Mouse (Mus musculus): ENCODE measurements around the gene Magi2. TPM values are rescaled to one million over a fixed set of nuclear protein-coding genes. Genes with fewer than 3 reads are reported as not detected.
A peak's percentile ranks its signal among the peaks of the same experiment; 100 is the strongest.

The Magi2 gene
- polyA plus RNA-seq, 1 experiment from 2014 or later = 3.8 TPM

DNA sequence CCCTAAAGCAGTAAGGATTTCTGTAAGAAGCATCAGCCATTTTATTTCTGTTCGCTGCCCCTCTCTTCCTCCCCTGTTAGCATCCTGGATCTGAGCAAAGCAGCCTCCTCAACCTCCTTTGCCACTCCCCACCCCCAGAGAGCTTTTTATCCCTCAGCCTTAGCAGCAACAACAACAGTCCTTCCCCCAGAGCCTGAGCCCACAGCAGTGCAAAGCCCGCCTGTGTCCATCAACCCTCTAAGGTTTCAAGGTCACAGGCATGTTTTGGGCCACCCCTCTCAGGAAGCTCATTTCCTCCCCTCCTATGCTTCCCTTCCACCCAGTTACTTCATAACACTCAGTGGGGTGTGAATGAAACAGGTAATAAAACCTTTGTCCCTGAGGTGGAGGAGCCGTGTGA, 1309.7 kb downstream of the Magi2 start:
- Histone ChIP-seq H3K36me3 (ENCODE audit: control insufficient read depth, insufficient read depth, low read length) (no peaks in the 10 kb centered on the region), H3K4me2 (ENCODE audit: low read depth, low read length) (no peak overlapping the region), H3K9ac (ENCODE audit: low read depth, low read length) (no peak overlapping the region), H3K27ac (replicated peaks; ENCODE audit: low read depth, low read length) (no peak overlapping the region), H3K27me3 (replicated peaks; ENCODE audit: control insufficient read depth, insufficient read depth, low read length) (no peaks in the 10 kb centered on the region), H3K4me3 (ENCODE audit: low read depth, low read length) (no peak overlapping the region), H3K4me1 (ENCODE audit: control insufficient read depth, insufficient read depth, low read length) (no peaks in the 10 kb centered on the region), H3K9me3 (ENCODE audit: control insufficient read depth, low read length) (no peaks in the 10 kb centered on the region)
- no peak for DNase-seq (ENCODE audit: low spot score)
- no peak for ATAC-seq (ENCODE audit: low read depth)
- 56% methylated on average over 3 of the region's 3 CpGs for WGBS

DNA sequence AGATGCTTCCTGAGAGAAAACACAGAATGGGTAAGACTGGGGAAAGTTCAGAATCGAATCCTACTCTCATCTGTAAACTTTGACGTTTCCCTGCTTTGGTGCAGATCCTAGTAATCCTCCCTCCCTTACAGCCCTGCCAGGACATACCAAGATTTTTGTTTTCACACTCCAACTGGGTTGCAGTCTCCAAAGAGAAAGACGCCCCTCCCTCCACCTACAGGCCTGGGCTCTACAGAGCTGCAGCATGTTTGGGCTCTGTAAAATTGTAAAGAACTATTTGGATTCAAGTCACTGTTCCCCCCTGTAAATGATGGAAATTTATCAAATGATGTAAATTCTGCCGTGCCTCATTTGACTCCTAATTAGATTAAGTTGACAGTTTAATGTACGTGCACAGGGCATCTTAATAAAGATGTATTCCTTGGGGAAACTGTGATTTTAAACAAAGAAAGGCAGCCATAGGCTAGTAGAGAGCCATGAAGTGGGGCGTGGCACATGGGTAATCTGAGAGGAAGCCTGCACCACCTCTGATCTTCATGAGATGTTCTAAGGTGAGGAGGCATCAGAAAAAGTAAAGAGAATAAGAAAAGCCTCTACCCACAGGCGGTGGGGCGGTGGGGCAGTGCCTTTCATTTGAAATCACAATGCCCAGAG, 1310.7 kb downstream of the Magi2 start:
- no peak for DNase-seq (ENCODE audit: low spot score)
- H3K4me3 ChIP-seq (ENCODE audit: low read depth, low read length) = no peak overlapping the region
- no peaks in the 10 kb centered on the region for H3K27me3 ChIP-seq (replicated peaks; ENCODE audit: control insufficient read depth, insufficient read depth, low read length)
- no peaks in the 10 kb centered on the region for H3K4me1 ChIP-seq (ENCODE audit: control insufficient read depth, insufficient read depth, low read length)
- H3K9ac ChIP-seq (ENCODE audit: low read depth, low read length) = no peak overlapping the region
- no peak overlapping the region for H3K27ac ChIP-seq (replicated peaks; ENCODE audit: low read depth, low read length)
- ATAC-seq (ENCODE audit: low read depth) = no peak
- WGBS = 68% methylated on average over 8 of the region's 8 CpGs
- H3K36me3 ChIP-seq (ENCODE audit: control insufficient read depth, insufficient read depth, low read length) = no peaks in the 10 kb centered on the region
- no peaks in the 10 kb centered on the region for H3K9me3 ChIP-seq (ENCODE audit: control insufficient read depth, low read length)
- H3K4me2 ChIP-seq (ENCODE audit: low read depth, low read length) = no peak overlapping the region

DNA sequence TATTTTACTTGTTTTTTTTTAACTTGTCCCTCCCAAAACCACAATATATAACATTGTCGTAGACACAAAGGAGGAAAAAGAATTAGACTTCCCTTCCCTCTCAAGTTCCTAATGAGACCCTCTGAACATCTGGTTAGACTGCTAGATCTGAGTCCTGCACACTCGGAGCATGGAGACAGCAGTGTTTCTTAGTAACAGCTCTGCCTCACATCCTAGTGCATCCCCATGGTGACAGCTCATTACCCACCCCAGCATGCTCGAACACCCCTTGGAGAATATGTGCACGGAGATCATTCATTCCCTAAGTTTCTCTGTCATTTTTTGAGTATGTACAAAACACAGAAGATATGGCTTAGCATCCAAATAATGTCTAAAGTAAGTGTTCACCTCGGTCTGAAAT, 1317.5 kb downstream of the Magi2 start:
- H3K9ac ChIP-seq (ENCODE audit: low read depth, low read length) = no peak overlapping the region
- H3K9me3 ChIP-seq (ENCODE audit: control insufficient read depth, low read length) = no peaks in the 10 kb centered on the region
- 47% methylated on average over 5 of the region's 5 CpGs for WGBS
- no peak for DNase-seq (ENCODE audit: low spot score)
- H3K27me3 ChIP-seq (replicated peaks; ENCODE audit: control insufficient read depth, insufficient read depth, low read length) = no peaks in the 10 kb centered on the region
- ATAC-seq (ENCODE audit: low read depth) = peak; percentile 71; the same call in 1 of the 2 replicates
- H3K36me3 ChIP-seq (ENCODE audit: control insufficient read depth, insufficient read depth, low read length) = no peaks in the 10 kb centered on the region
- H3K4me3 ChIP-seq (ENCODE audit: low read depth, low read length) = no peak overlapping the region
- no peak overlapping the region for H3K27ac ChIP-seq (replicated peaks; ENCODE audit: low read depth, low read length)
- no peaks in the 10 kb centered on the region for H3K4me1 ChIP-seq (ENCODE audit: control insufficient read depth, insufficient read depth, low read length)
- no peak overlapping the region for H3K4me2 ChIP-seq (ENCODE audit: low read depth, low read length)

DNA sequence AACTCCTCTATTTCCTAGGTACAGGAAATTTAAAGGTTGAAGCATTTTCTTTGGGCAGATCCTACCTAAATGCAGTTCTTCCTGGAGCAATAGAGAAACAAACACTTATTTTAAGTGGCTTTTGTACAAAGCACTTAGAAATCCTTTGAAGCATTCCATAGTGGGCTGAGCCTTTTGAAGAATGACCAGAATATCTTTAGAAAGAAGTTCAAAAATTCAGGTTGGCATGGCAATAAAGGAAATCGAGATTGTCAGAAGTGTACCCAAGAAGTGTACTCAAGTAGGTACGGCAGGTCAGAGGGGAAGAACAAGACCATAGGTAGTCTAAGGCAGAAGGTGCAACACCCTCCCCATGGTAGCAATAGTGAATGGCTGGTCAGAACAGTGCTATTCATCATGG, 1332.5 kb downstream of the Magi2 start:
- no peak overlapping the region for H3K9ac ChIP-seq (ENCODE audit: low read depth, low read length)
- H3K4me3 ChIP-seq (ENCODE audit: low read depth, low read length) = no peak overlapping the region
- H3K4me1 ChIP-seq (ENCODE audit: control insufficient read depth, insufficient read depth, low read length) = no peaks in the 10 kb centered on the region
- ATAC-seq (ENCODE audit: low read depth) (no peak), DNase-seq (ENCODE audit: low spot score) (no peak)
- no peaks in the 10 kb centered on the region for H3K36me3 ChIP-seq (ENCODE audit: control insufficient read depth, insufficient read depth, low read length)
- no peaks in the 10 kb centered on the region for H3K9me3 ChIP-seq (ENCODE audit: control insufficient read depth, low read length)
- WGBS = 81% methylated on average over 2 of the region's 2 CpGs
- no peak overlapping the region for H3K4me2 ChIP-seq (ENCODE audit: low read depth, low read length)
- no peaks in the 10 kb centered on the region for H3K27me3 ChIP-seq (replicated peaks; ENCODE audit: control insufficient read depth, insufficient read depth, low read length)
- H3K27ac ChIP-seq (replicated peaks; ENCODE audit: low read depth, low read length) = no peak overlapping the region

DNA sequence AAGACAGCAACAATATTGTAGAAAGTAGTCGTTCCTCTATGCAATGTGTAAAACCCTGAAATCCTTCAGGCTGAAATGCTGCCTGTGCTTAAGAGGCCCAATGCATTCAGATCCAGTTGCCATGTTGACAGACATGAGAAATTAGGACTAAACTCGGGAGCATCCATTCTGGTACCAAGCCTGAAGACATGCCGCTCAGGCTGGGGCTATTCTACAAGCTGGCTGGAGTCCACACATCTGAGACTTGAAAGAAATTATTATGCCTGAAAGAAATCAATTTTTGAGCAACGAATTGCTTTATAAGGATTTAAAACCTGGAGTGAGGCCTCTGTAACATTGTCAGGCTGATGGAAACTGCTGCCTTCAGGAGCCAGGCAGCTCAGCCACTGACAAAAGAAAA, 1333.0 kb downstream of the Magi2 start:
- Histone ChIP-seq H3K36me3 (ENCODE audit: control insufficient read depth, insufficient read depth, low read length) (no peaks in the 10 kb centered on the region), H3K27ac (replicated peaks; ENCODE audit: low read depth, low read length) (no peak overlapping the region), H3K9ac (ENCODE audit: low read depth, low read length) (no peak overlapping the region), H3K4me2 (ENCODE audit: low read depth, low read length) (no peak overlapping the region), H3K27me3 (replicated peaks; ENCODE audit: control insufficient read depth, insufficient read depth, low read length) (no peaks in the 10 kb centered on the region), H3K4me1 (ENCODE audit: control insufficient read depth, insufficient read depth, low read length) (no peaks in the 10 kb centered on the region), H3K4me3 (ENCODE audit: low read depth, low read length) (no peak overlapping the region), H3K9me3 (ENCODE audit: control insufficient read depth, low read length) (no peaks in the 10 kb centered on the region)
- ATAC-seq (ENCODE audit: low read depth) (no peak), DNase-seq (ENCODE audit: low spot score) (no peak)
- 66% methylated on average over 4 of the region's 4 CpGs for WGBS

DNA sequence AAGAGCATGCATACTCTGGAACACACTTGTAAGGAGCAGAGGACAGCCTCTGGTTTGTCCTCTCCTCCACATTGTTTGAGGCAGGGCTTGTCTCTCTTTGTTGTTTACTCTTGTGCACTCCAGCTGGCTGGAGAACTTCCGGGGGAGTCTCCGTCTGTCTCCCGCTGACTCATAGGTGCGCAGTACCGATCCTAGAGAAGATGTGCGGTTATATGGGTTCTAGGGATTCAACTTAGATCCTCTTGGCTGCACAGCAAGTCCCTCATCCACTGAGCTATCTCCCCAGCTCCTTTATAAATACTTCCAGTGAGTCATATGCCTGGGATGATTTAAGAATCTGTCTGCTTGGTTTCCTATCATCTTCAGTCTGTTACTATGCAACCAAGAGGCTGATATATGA, 1341.6 kb downstream of the Magi2 start:
- Histone ChIP-seq H3K4me2 (ENCODE audit: low read depth, low read length) (no peak overlapping the region), H3K36me3 (ENCODE audit: control insufficient read depth, insufficient read depth, low read length) (no peaks in the 10 kb centered on the region), H3K4me1 (ENCODE audit: control insufficient read depth, insufficient read depth, low read length) (no peaks in the 10 kb centered on the region), H3K4me3 (ENCODE audit: low read depth, low read length) (no peak overlapping the region), H3K27ac (replicated peaks; ENCODE audit: low read depth, low read length) (no peak overlapping the region), H3K9ac (ENCODE audit: low read depth, low read length) (no peak overlapping the region), H3K27me3 (replicated peaks; ENCODE audit: control insufficient read depth, insufficient read depth, low read length) (no peaks in the 10 kb centered on the region), H3K9me3 (ENCODE audit: control insufficient read depth, low read length) (no peaks in the 10 kb centered on the region)
- ATAC-seq (ENCODE audit: low read depth) (no peak), DNase-seq (ENCODE audit: low spot score) (no peak)
- 91% methylated on average over 6 of the region's 6 CpGs for WGBS

DNA sequence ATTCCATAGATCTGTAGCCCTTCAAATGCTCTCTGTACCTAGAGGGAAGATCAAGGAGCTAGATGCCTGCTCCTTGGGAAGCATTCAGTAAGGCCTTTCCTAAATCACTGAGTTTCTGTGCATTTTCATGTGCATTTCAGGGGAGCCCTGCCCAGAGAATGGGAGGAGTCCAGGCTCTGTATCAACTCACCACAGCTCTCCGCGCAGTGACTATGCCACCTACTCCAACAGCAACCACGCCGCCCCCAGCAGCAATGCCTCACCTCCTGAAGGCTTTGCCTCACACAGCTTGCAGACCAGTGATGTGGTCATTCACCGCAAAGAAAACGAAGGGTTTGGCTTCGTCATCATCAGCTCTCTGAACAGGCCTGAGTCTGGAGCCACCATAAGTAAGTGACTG, 1342.1 kb downstream of the Magi2 start:
- Histone ChIP-seq H3K36me3 (ENCODE audit: control insufficient read depth, insufficient read depth, low read length) (no peaks in the 10 kb centered on the region), H3K27ac (replicated peaks; ENCODE audit: low read depth, low read length) (no peak overlapping the region), H3K9ac (ENCODE audit: low read depth, low read length) (no peak overlapping the region), H3K9me3 (ENCODE audit: control insufficient read depth, low read length) (no peaks in the 10 kb centered on the region), H3K27me3 (replicated peaks; ENCODE audit: control insufficient read depth, insufficient read depth, low read length) (no peaks in the 10 kb centered on the region), H3K4me3 (ENCODE audit: low read depth, low read length) (no peak overlapping the region), H3K4me1 (ENCODE audit: control insufficient read depth, insufficient read depth, low read length) (no peaks in the 10 kb centered on the region), H3K4me2 (ENCODE audit: low read depth, low read length) (no peak overlapping the region)
- no peak for DNase-seq (ENCODE audit: low spot score)
- no peak for ATAC-seq (ENCODE audit: low read depth)
- WGBS = 93% methylated on average over 7 of the region's 7 CpGs

DNA sequence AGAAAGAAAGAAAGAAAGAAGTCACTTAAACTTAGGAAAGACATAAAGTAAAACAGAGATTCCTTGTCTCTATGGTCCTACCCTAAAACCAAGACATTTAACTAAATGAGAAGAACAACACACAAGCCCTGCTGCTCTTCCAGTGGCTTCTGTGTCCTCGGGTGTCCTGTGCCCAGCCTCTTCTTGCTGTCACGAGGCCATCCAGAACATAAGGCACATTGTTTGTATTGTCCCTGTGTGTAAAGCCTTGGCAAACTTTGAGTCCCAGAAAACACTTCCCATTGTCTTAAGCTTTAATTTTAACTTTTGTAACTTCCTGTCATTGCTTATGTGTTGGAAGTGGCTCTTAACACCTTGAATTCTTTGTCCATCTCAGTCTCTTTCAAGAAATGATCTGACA, 1348.0 kb downstream of the Magi2 start:
- Histone ChIP-seq H3K9ac (ENCODE audit: low read depth, low read length) (no peak overlapping the region), H3K27me3 (replicated peaks; ENCODE audit: control insufficient read depth, insufficient read depth, low read length) (no peaks in the 10 kb centered on the region), H3K27ac (replicated peaks; ENCODE audit: low read depth, low read length) (no peak overlapping the region), H3K4me2 (ENCODE audit: low read depth, low read length) (no peak overlapping the region), H3K4me3 (ENCODE audit: low read depth, low read length) (no peak overlapping the region), H3K4me1 (ENCODE audit: control insufficient read depth, insufficient read depth, low read length) (no peaks in the 10 kb centered on the region), H3K36me3 (ENCODE audit: control insufficient read depth, insufficient read depth, low read length) (no peaks in the 10 kb centered on the region), H3K9me3 (ENCODE audit: control insufficient read depth, low read length) (no peaks in the 10 kb centered on the region)
- DNase-seq (ENCODE audit: low spot score) (no peak), ATAC-seq (ENCODE audit: low read depth) (no peak)
- WGBS = 34% methylated on average over 2 of the region's 2 CpGs

DNA sequence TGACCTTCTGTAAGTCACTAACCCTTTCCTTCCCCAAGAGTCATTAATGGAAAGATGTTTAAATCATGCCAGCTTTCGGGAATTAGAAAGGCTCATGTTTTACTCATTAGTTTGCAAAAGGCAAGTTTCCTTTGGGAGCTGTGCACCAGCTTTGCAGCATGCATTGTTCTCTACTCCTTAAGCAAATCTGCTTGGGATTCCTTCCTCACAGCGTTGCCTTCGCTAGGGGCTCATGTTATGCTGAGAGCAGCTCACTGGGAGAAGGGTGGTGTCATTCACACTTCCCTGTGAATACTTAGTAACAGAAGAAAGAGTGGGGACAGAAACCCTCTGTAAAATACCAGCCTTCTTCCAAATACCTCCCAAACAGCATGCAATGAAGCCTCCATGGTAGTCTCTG, 1349.0 kb downstream of the Magi2 start:
- ATAC-seq (ENCODE audit: low read depth) (no peak), DNase-seq (ENCODE audit: low spot score) (no peak)
- Histone ChIP-seq H3K9ac (ENCODE audit: low read depth, low read length) (no peak overlapping the region), H3K4me1 (ENCODE audit: control insufficient read depth, insufficient read depth, low read length) (no peaks in the 10 kb centered on the region), H3K27ac (replicated peaks; ENCODE audit: low read depth, low read length) (no peak overlapping the region), H3K9me3 (ENCODE audit: control insufficient read depth, low read length) (no peaks in the 10 kb centered on the region), H3K4me2 (ENCODE audit: low read depth, low read length) (no peak overlapping the region), H3K27me3 (replicated peaks; ENCODE audit: control insufficient read depth, insufficient read depth, low read length) (no peaks in the 10 kb centered on the region), H3K4me3 (ENCODE audit: low read depth, low read length) (no peak overlapping the region), H3K36me3 (ENCODE audit: control insufficient read depth, insufficient read depth, low read length) (no peaks in the 10 kb centered on the region)
- 34% methylated on average over 3 of the region's 3 CpGs for WGBS

Measured in embryonic facial prominence, embryonic 14.5 days (tissue).